Mouse (Mus musculus): ENCODE data around the gene Pomc. TPM values are rescaled to one million over a fixed set of nuclear protein-coding genes. Genes with fewer than 3 reads are reported as not detected.
A peak's percentile ranks its signal among the peaks of the same experiment; 100 is the strongest.

Pomc gene
- polyA plus RNA-seq (2016; fragmentation: Nextera tagmentation; extraction: Ambion mirVana), result 6.6 and 7.2 TPM in 2 replicates

GRCm38 (mm10) chr12:3954651-3955050 is at the start of gene Pomc:
TSS of gene Pomc (plus strand) at chr12:3954951.
- Histone ChIP-seq H3K36me3 (no peaks in the 10 kb centered on the region), H3K9me3 (no peaks in the 10 kb centered on the region), H3K4me3 (no peak within 1 kb of the TSS), H3K27ac (no peak within 1 kb of the TSS), H3K27me3 (ENCODE audit: insufficient read depth, poor library complexity, severe bottlenecking) (peaks cover 42% of the 10 kb centered on the region), H3K4me1 (replicated peaks) (peaks cover 7% of the 10 kb centered on the region)
- DNase-seq (ENCODE audit: low spot score), result no peak
- WGBS, result 18% methylated on average over 22 of the region's 22 CpGs

- peaks cover 94% of the 10 kb centered on the region for H3K36me3 ChIP-seq
- WGBS, result 94% methylated on average over 9 of the region's 9 CpGs
Measured at GRCm38 (mm10) chr12:3905436-3905835, 49.3 kb upstream of the Pomc start.

GRCm38 (mm10) chr12:3906308-3906707 is 48.4 kb upstream of the Pomc start:
- Histone ChIP-seq H3K27me3 (ENCODE audit: insufficient read depth, poor library complexity, severe bottlenecking) (no peaks in the 10 kb centered on the region), H3K27ac (no peak overlapping the region), H3K4me1 (replicated peaks) (no peaks in the 10 kb centered on the region), H3K36me3 (peaks cover 90% of the 10 kb centered on the region), H3K4me3 (no peak overlapping the region), H3K9me3 (no peaks in the 10 kb centered on the region)
- DNase-seq (ENCODE audit: low spot score), result no peak

More at GRCm38 (mm10) chr12:3905436-3905835, 49.3 kb upstream of the Pomc start:
- no peak for DNase-seq (ENCODE audit: low spot score)
- Histone ChIP-seq H3K27ac (no peak overlapping the region), H3K27me3 (ENCODE audit: insufficient read depth, poor library complexity, severe bottlenecking) (no peaks in the 10 kb centered on the region), H3K9me3 (no peaks in the 10 kb centered on the region), H3K4me1 (replicated peaks) (no peaks in the 10 kb centered on the region), H3K4me3 (no peak overlapping the region)

- DNase-seq (ENCODE audit: low spot score), result no peak
- 87% methylated on average over 4 of the region's 4 CpGs for WGBS
- no peak overlapping the region for H3K4me3 ChIP-seq
- H3K9me3 ChIP-seq, result no peaks in the 10 kb centered on the region
- no peak overlapping the region for H3K27ac ChIP-seq
- no peaks in the 10 kb centered on the region for H3K27me3 ChIP-seq (ENCODE audit: insufficient read depth, poor library complexity, severe bottlenecking)
- no peaks in the 10 kb centered on the region for H3K4me1 ChIP-seq (replicated peaks)
- H3K36me3 ChIP-seq, result peaks cover 84% of the 10 kb centered on the region
Measured at GRCm38 (mm10) chr12:3907008-3907407, 47.7 kb upstream of the Pomc start.

- no peak overlapping the region for H3K4me3 ChIP-seq
- H3K9me3 ChIP-seq, result no peaks in the 10 kb centered on the region
Measured at GRCm38 (mm10) chr12:3907418-3907817, 47.3 kb upstream of the Pomc start.

GRCm38 (mm10) chr12:3910466-3911093 is 44.2 kb upstream of the Pomc start:
- no peak overlapping the region for H3K4me3 ChIP-seq
- H3K4me1 ChIP-seq (replicated peaks), result no peaks in the 10 kb centered on the region
- no peaks in the 10 kb centered on the region for H3K9me3 ChIP-seq
- no peaks in the 10 kb centered on the region for H3K27me3 ChIP-seq (ENCODE audit: insufficient read depth, poor library complexity, severe bottlenecking)
- H3K27ac ChIP-seq, result no peak overlapping the region
- no peak for DNase-seq (ENCODE audit: low spot score)
- peaks cover 54% of the 10 kb centered on the region for H3K36me3 ChIP-seq
- WGBS, result 64% methylated on average over 10 of the region's 10 CpGs

More at GRCm38 (mm10) chr12:3907418-3907817, 47.3 kb upstream of the Pomc start:
- Histone ChIP-seq H3K4me1 (replicated peaks) (no peaks in the 10 kb centered on the region), H3K36me3 (peaks cover 83% of the 10 kb centered on the region), H3K27ac (no peak overlapping the region), H3K27me3 (ENCODE audit: insufficient read depth, poor library complexity, severe bottlenecking) (no peaks in the 10 kb centered on the region)
- WGBS, result 83% methylated on average over 13 of the region's 13 CpGs
- no peak for DNase-seq (ENCODE audit: low spot score)

GRCm38 (mm10) chr12:3911831-3912348 is 42.9 kb upstream of the Pomc start:
- DNase-seq (ENCODE audit: low spot score), result no peak
- Histone ChIP-seq H3K4me1 (replicated peaks) (no peaks in the 10 kb centered on the region), H3K36me3 (peaks cover 41% of the 10 kb centered on the region)

GRCm38 (mm10) chr12:3915852-3916251 is 38.9 kb upstream of the Pomc start:
- 0 out of 2 replicates have a peak, but pooled peaks cover 4% of the 10 kb centered on the region for H3K36me3 ChIP-seq
- WGBS, result 84% methylated on average over 3 of the region's 3 CpGs
- no peaks in the 10 kb centered on the region for H3K27me3 ChIP-seq (ENCODE audit: insufficient read depth, poor library complexity, severe bottlenecking)
- H3K4me3 ChIP-seq, result no peak overlapping the region
- peaks cover 14% of the 10 kb centered on the region for H3K4me1 ChIP-seq (replicated peaks)
- H3K9me3 ChIP-seq, result no peaks in the 10 kb centered on the region
- no peak for DNase-seq (ENCODE audit: low spot score)
- H3K27ac ChIP-seq, result no peak overlapping the region

More at GRCm38 (mm10) chr12:3911831-3912348, 42.9 kb upstream of the Pomc start:
- 88% methylated on average over 7 of the region's 7 CpGs for WGBS
- Histone ChIP-seq H3K27me3 (ENCODE audit: insufficient read depth, poor library complexity, severe bottlenecking) (no peaks in the 10 kb centered on the region), H3K27ac (no peak overlapping the region), H3K9me3 (no peaks in the 10 kb centered on the region), H3K4me3 (no peak overlapping the region)

GRCm38 (mm10) chr12:3917668-3918341 is 36.9 kb upstream of the Pomc start:
- 21% methylated on average over 14 of the region's 14 CpGs for WGBS
- DNase-seq (ENCODE audit: low spot score), result peak; percentile 22

GRCm38 (mm10) chr12:3918577-3918976 is 36.2 kb upstream of the Pomc start:
- no peaks in the 10 kb centered on the region for H3K36me3 ChIP-seq
- peaks cover 18% of the 10 kb centered on the region for H3K4me1 ChIP-seq (replicated peaks)

More at GRCm38 (mm10) chr12:3917668-3918341, 36.9 kb upstream of the Pomc start:
- Histone ChIP-seq H3K27me3 (ENCODE audit: insufficient read depth, poor library complexity, severe bottlenecking) (no peaks in the 10 kb centered on the region), H3K9me3 (no peaks in the 10 kb centered on the region), H3K4me3 (no peak overlapping the region), H3K27ac (peak overlapping the region; percentile 50; the same call in 1 of the 2 replicates), H3K4me1 (replicated peaks) (peaks cover 18% of the 10 kb centered on the region), H3K36me3 (no peaks in the 10 kb centered on the region)

GRCm38 (mm10) chr12:3919423-3919822 is 35.3 kb upstream of the Pomc start:
- peaks cover 18% of the 10 kb centered on the region for H3K4me1 ChIP-seq (replicated peaks)
- 78% methylated on average over 3 of the region's 3 CpGs for WGBS
- H3K36me3 ChIP-seq, result no peaks in the 10 kb centered on the region
- H3K4me3 ChIP-seq, result no peak overlapping the region
- no peaks in the 10 kb centered on the region for H3K27me3 ChIP-seq (ENCODE audit: insufficient read depth, poor library complexity, severe bottlenecking)
- no peak overlapping the region for H3K27ac ChIP-seq
- H3K9me3 ChIP-seq, result no peaks in the 10 kb centered on the region
- no peak for DNase-seq (ENCODE audit: low spot score)

More at GRCm38 (mm10) chr12:3918577-3918976, 36.2 kb upstream of the Pomc start:
- 79% methylated on average over 3 of the region's 3 CpGs for WGBS
- H3K4me3 ChIP-seq, result no peak overlapping the region
- no peaks in the 10 kb centered on the region for H3K9me3 ChIP-seq
- no peak for DNase-seq (ENCODE audit: low spot score)
- no peak overlapping the region for H3K27ac ChIP-seq
- no peaks in the 10 kb centered on the region for H3K27me3 ChIP-seq (ENCODE audit: insufficient read depth, poor library complexity, severe bottlenecking)

GRCm38 (mm10) chr12:3926127-3926526 is 28.6 kb upstream of the Pomc start:
- Histone ChIP-seq H3K4me3 (no peak overlapping the region), H3K36me3 (no peaks in the 10 kb centered on the region), H3K4me1 (replicated peaks) (peaks cover 4% of the 10 kb centered on the region; the same call in 1 of the 2 replicates), H3K27ac (no peak overlapping the region), H3K9me3 (no peaks in the 10 kb centered on the region), H3K27me3 (ENCODE audit: insufficient read depth, poor library complexity, severe bottlenecking) (no peaks in the 10 kb centered on the region; the same call in 1 of the 2 replicates)
- 6% methylated on average over 1 of the region's 1 CpGs for WGBS
- DNase-seq (ENCODE audit: low spot score), result peak; percentile 55

GRCm38 (mm10) chr12:3928841-3929240 is 25.9 kb upstream of the Pomc start:
- Histone ChIP-seq H3K4me1 (replicated peaks) (no peaks in the 10 kb centered on the region), H3K4me3 (no peak overlapping the region), H3K27ac (no peak overlapping the region), H3K27me3 (ENCODE audit: insufficient read depth, poor library complexity, severe bottlenecking) (no peaks in the 10 kb centered on the region; the same call in 1 of the 2 replicates), H3K36me3 (no peaks in the 10 kb centered on the region), H3K9me3 (no peaks in the 10 kb centered on the region)
- 80% methylated on average over 3 of the region's 3 CpGs for WGBS
- no peak for DNase-seq (ENCODE audit: low spot score)

All from hindbrain, embryonic 10.5 days (tissue).